Mouse (Mus musculus): ENCODE data around the gene Rhoa. TPM values are rescaled to one million over a fixed set of nuclear protein-coding genes. Genes with fewer than 3 reads are reported as not detected.
A peak's percentile ranks its signal among the peaks of the same experiment; 100 is the strongest.

Gene Rhoa
- total RNA-seq, 1 experiment from 2014 or later, result 378 TPM

- DNase-seq, result peak; percentile 15
Measured at GRCm38 (mm10) chr9:108340258-108341138, 34.6 kb downstream of the Rhoa start.

- no peak for DNase-seq
Measured at GRCm38 (mm10) chr9:108341139-108341475, 35.2 kb downstream of the Rhoa start.

GRCm38 (mm10) chr9:108341801-108342200 is 35.9 kb downstream of the Rhoa start:
- DNase-seq, result peak; percentile 11

- DNase-seq, result no peak
Measured at GRCm38 (mm10) chr9:108342301-108342831, 36.4 kb downstream of the Rhoa start.

GRCm38 (mm10) chr9:108343331-108343730 is 37.4 kb downstream of the Rhoa start:
- no peak for DNase-seq

GRCm38 (mm10) chr9:108343835-108344234 is 37.9 kb downstream of the Rhoa start:
- DNase-seq, result no peak

GRCm38 (mm10) chr9:108344471-108344870 is 38.5 kb downstream of the Rhoa start:
- DNase-seq, result no peak

- no peak for DNase-seq
Measured at GRCm38 (mm10) chr9:108347024-108347423, 41.1 kb downstream of the Rhoa start.

GRCm38 (mm10) chr9:108347540-108348289 is 41.8 kb downstream of the Rhoa start, which contains the start of gene Usp4:
Gene Usp4 (plus strand): TSS chr9:108347853.
- peak; percentile 91 for DNase-seq

- DNase-seq, result no peak
Measured at GRCm38 (mm10) chr9:108348290-108348680, 42.4 kb downstream of the Rhoa start.

GRCm38 (mm10) chr9:108349727-108350126 is 43.8 kb downstream of the Rhoa start:
- no peak for DNase-seq

- DNase-seq, result no peak
Measured at GRCm38 (mm10) chr9:108378234-108378633, 72.3 kb downstream of the Rhoa start.

GRCm38 (mm10) chr9:108378736-108379135 is 72.8 kb downstream of the Rhoa start:
- no peak for DNase-seq

GRCm38 (mm10) chr9:108379294-108379693 is 73.4 kb downstream of the Rhoa start:
- no peak for DNase-seq

GRCm38 (mm10) chr9:108381382-108381781 is 75.5 kb downstream of the Rhoa start:
- DNase-seq, result no peak

GRCm38 (mm10) chr9:108385006-108385405 is 79.1 kb downstream of the Rhoa start:
- no peak for DNase-seq

- DNase-seq, result no peak
Measured at GRCm38 (mm10) chr9:108386816-108387215, 80.9 kb downstream of the Rhoa start.

Other genes starting within 250 kb of the Rhoa start
- 0.39 and 2.7 TPM in 2 replicates for gene Mst1, start 225.7 kb upstream of the Rhoa start, total RNA-seq (2021)
- gene Rnf123, start 222.8 kb upstream of the Rhoa start, total RNA-seq (2021), result 85.0 and 87.0 TPM in 2 replicates
- gene Apeh, start 211.5 kb upstream of the Rhoa start, total RNA-seq (2021), result 100 and 123 TPM in 2 replicates
- gene Bsn, start 115.7 kb upstream of the Rhoa start, total RNA-seq (2021), result 9.1 and 10.0 TPM in 2 replicates
- gene Dag1, start 42.2 kb upstream of the Rhoa start, total RNA-seq (2021), result 127 and 146 TPM in 2 replicates
- 17.8 and 22.3 TPM in 2 replicates for gene Nicn1, start 15.7 kb upstream of the Rhoa start, total RNA-seq (2021)
- 5.2 and 7.0 TPM in 2 replicates for gene Amt, start 9.3 kb upstream of the Rhoa start, total RNA-seq (2021)
- 38.9 and 49.8 TPM in 2 replicates for gene Tcta, start within 50 bp of the Rhoa start, total RNA-seq (2021)
- gene Gpx1, start 32.8 kb downstream of the Rhoa start, total RNA-seq (2021), result 711 and 722 TPM in 2 replicates
- 113 and 114 TPM in 2 replicates for gene Usp4, start 41.7 kb downstream of the Rhoa start, total RNA-seq (2021)
- 1.5 and 1.7 TPM in 2 replicates for gene 1700102P08Rik, start 86.7 kb downstream of the Rhoa start, total RNA-seq (2021)
- not detected in 2 replicates for gene Ccdc36, start 122.4 kb downstream of the Rhoa start, total RNA-seq (2021)
- gene BC048562, start 130.4 kb downstream of the Rhoa start, total RNA-seq (2021), result not detected in 2 replicates
- gene Ccdc71, start 154.4 kb downstream of the Rhoa start, total RNA-seq (2021), result 36.9 and 51.4 TPM in 2 replicates
- 33.2 and 38.8 TPM in 2 replicates for gene Klhdc8b, start 155.5 kb downstream of the Rhoa start, total RNA-seq (2021)
- 114 and 134 TPM in 2 replicates for gene Lamb2, start 173.6 kb downstream of the Rhoa start, total RNA-seq (2021)
- gene Usp19, start 184.5 kb downstream of the Rhoa start, total RNA-seq (2021), result 292 and 314 TPM in 2 replicates
- 221 and 259 TPM in 2 replicates for gene Qars, start 201.6 kb downstream of the Rhoa start, total RNA-seq (2021)
- gene Qrich1, start 210.7 kb downstream of the Rhoa start, total RNA-seq (2021), result 126 and 144 TPM in 2 replicates